Mouse (Mus musculus): ENCODE results near the gene 1700017B05Rik.

- no peak for TF ChIP-seq ZC3H11A (IDR thresholded peaks at IDR 0.05; ENCODE audit: borderline replicate concordance, low read depth, low read length)
- no peak for TF ChIP-seq ZNF384 (IDR thresholded peaks at IDR 0.05; ENCODE audit: low read depth, low read length)
- no peak for TF ChIP-seq HCFC1 (IDR thresholded peaks at IDR 0.05; ENCODE audit: borderline replicate concordance, insufficient read depth, low read length)
- no peak for TF ChIP-seq MAFK (IDR thresholded peaks at IDR 0.05; ENCODE audit: insufficient read depth, low read depth, low read length)
Measured at GRCm38 (mm10) chr9:57231536-57232255, 30.7 kb downstream of the 1700017B05Rik start.
